Mouse (Mus musculus): ENCODE measurements around the gene Rnf220. TPM values are rescaled to one million over a fixed set of nuclear protein-coding genes. Genes with fewer than 3 reads are reported as not detected.

The Rnf220 gene
- polyA plus RNA-seq, 1 experiment from 2014 or later: 41.5 TPM

- no peak for ATAC-seq (replicated peaks; ENCODE audit: extremely low read depth, insufficient read depth, low FRiP score)
- 74% methylated on average over 1 of the region's 1 CpGs for WGBS
- Histone ChIP-seq H3K9ac (ENCODE audit: low read length) (no peak overlapping the region), H3K4me2 (ENCODE audit: low read depth, low read length) (no peak overlapping the region), H3K27ac (ENCODE audit: low read length) (no peak overlapping the region), H3K27me3 (ENCODE audit: control insufficient read depth, insufficient read depth, low read length) (peaks cover 2% of the 10 kb centered on the region; the same call in 1 of the 2 replicates), H3K4me1 (ENCODE audit: control insufficient read depth, insufficient read depth, low read length) (no peaks in the 10 kb centered on the region), H3K4me3 (ENCODE audit: low read length) (no peak overlapping the region), H3K9me3 (replicated peaks; ENCODE audit: control insufficient read depth, low read length) (no peaks in the 10 kb centered on the region), H3K36me3 (ENCODE audit: control insufficient read depth, insufficient read depth) (no peaks in the 10 kb centered on the region)
Measured at GRCm38 (mm10) chr4:117385247-117385646, 111.6 kb downstream of the Rnf220 start.

DNA sequence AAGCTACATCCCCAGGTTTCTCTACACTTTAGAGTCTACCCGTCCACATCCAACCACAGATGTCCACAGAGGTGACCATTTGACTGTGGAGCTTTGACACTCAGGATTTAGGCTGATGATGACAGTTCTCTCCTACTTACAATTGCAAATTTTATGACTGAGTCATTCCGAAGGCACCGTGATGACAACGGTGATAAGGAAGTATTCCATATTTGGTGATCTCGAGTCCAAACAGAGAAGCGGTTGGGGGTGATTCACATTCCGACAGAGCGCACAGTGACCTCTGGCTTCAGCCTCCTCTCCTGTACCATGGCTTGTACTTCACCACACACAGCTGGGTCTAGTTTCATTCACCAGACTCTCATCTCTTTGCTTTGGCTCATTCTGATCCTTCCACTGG, 115.0 kb downstream of the Rnf220 start:
- Histone ChIP-seq H3K9ac (ENCODE audit: low read length) (no peak overlapping the region), H3K4me2 (ENCODE audit: low read depth, low read length) (no peak overlapping the region), H3K27me3 (ENCODE audit: control insufficient read depth, insufficient read depth, low read length) (peaks cover 2% of the 10 kb centered on the region; the same call in 1 of the 2 replicates), H3K27ac (ENCODE audit: low read length) (no peak overlapping the region), H3K36me3 (ENCODE audit: control insufficient read depth, insufficient read depth) (no peaks in the 10 kb centered on the region), H3K4me3 (ENCODE audit: low read length) (no peak overlapping the region), H3K9me3 (replicated peaks; ENCODE audit: control insufficient read depth, low read length) (no peaks in the 10 kb centered on the region), H3K4me1 (ENCODE audit: control insufficient read depth, insufficient read depth, low read length) (no peaks in the 10 kb centered on the region)
- no peak for ATAC-seq (replicated peaks; ENCODE audit: extremely low read depth, insufficient read depth, low FRiP score)
- WGBS: 70% methylated on average over 8 of the region's 8 CpGs

DNA sequence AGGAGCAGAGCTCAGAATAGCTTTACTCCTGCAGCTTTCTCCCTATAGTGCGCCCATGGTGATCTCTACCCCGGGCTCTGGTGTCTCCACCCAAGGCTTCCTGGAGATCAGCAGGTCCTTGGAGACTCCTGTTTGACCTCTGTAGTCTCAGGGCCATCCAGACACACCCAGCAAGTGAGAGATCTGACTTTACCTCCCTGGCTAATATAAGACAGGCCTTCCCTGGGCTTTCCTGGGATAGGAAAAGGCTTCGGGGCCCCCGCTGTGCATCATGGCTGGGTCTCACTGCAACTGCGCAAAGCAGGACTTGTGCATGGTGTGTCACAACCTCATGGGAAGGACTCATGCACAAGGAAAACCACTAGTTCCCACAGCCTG, 116.3 kb downstream of the Rnf220 start:
- Histone ChIP-seq H3K4me2 (ENCODE audit: low read depth, low read length) (no peak overlapping the region), H3K4me3 (ENCODE audit: low read length) (no peak overlapping the region), H3K9me3 (replicated peaks; ENCODE audit: control insufficient read depth, low read length) (no peaks in the 10 kb centered on the region), H3K36me3 (ENCODE audit: control insufficient read depth, insufficient read depth) (no peaks in the 10 kb centered on the region), H3K9ac (ENCODE audit: low read length) (no peak overlapping the region), H3K4me1 (ENCODE audit: control insufficient read depth, insufficient read depth, low read length) (no peaks in the 10 kb centered on the region), H3K27me3 (ENCODE audit: control insufficient read depth, insufficient read depth, low read length) (peaks cover 2% of the 10 kb centered on the region; the same call in 1 of the 2 replicates), H3K27ac (ENCODE audit: low read length) (no peak overlapping the region)
- ATAC-seq (replicated peaks; ENCODE audit: extremely low read depth, insufficient read depth, low FRiP score): no peak
- 91% methylated on average over 5 of the region's 5 CpGs for WGBS

GRCm38 (mm10) chr4:117379803-117380557, 116.9 kb downstream of the Rnf220 start:
- H3K27ac ChIP-seq (ENCODE audit: low read length): no peak overlapping the region
- no peak overlapping the region for H3K4me2 ChIP-seq (ENCODE audit: low read depth, low read length)
- no peaks in the 10 kb centered on the region for H3K9me3 ChIP-seq (replicated peaks; ENCODE audit: control insufficient read depth, low read length)
- no peak overlapping the region for H3K4me3 ChIP-seq (ENCODE audit: low read length)
- no peaks in the 10 kb centered on the region for H3K36me3 ChIP-seq (ENCODE audit: control insufficient read depth, insufficient read depth)
- peaks cover 2% of the 10 kb centered on the region; the same call in 1 of the 2 replicates for H3K27me3 ChIP-seq (ENCODE audit: control insufficient read depth, insufficient read depth, low read length)
- 57% methylated on average over 14 of the region's 14 CpGs for WGBS
- H3K9ac ChIP-seq (ENCODE audit: low read length): no peak overlapping the region
- ATAC-seq (replicated peaks; ENCODE audit: extremely low read depth, insufficient read depth, low FRiP score): no peak
- no peaks in the 10 kb centered on the region for H3K4me1 ChIP-seq (ENCODE audit: control insufficient read depth, insufficient read depth, low read length)

- no peaks in the 10 kb centered on the region for H3K27me3 ChIP-seq (ENCODE audit: control insufficient read depth, insufficient read depth, low read length)
- no peak overlapping the region; the same call in 1 of the 2 replicates for H3K4me2 ChIP-seq (ENCODE audit: low read depth, low read length)
- 22% methylated on average over 10 of the region's 10 CpGs for WGBS
- no peaks in the 10 kb centered on the region; the same call in none of the 2 replicates for H3K4me1 ChIP-seq (ENCODE audit: control insufficient read depth, insufficient read depth, low read length)
- no peak for ATAC-seq (replicated peaks; ENCODE audit: extremely low read depth, insufficient read depth, low FRiP score)
- no peak overlapping the region for H3K9ac ChIP-seq (ENCODE audit: low read length)
- H3K36me3 ChIP-seq (ENCODE audit: control insufficient read depth, insufficient read depth): no peaks in the 10 kb centered on the region
- H3K4me3 ChIP-seq (ENCODE audit: low read length): no peak overlapping the region
- H3K27ac ChIP-seq (ENCODE audit: low read length): no peak overlapping the region
- H3K9me3 ChIP-seq (replicated peaks; ENCODE audit: control insufficient read depth, low read length): no peaks in the 10 kb centered on the region
Measured at GRCm38 (mm10) chr4:117374078-117374540, 122.7 kb downstream of the Rnf220 start.

GRCm38 (mm10) chr4:117373324-117374077, 123.4 kb downstream of the Rnf220 start:
- no peaks in the 10 kb centered on the region for H3K27me3 ChIP-seq (ENCODE audit: control insufficient read depth, insufficient read depth, low read length)
- WGBS: 20% methylated on average over 15 of the region's 16 CpGs
- no peak overlapping the region; the same call in 1 of the 2 replicates for H3K4me2 ChIP-seq (ENCODE audit: low read depth, low read length)
- H3K9ac ChIP-seq (ENCODE audit: low read length): no peak overlapping the region
- no peak for ATAC-seq (replicated peaks; ENCODE audit: extremely low read depth, insufficient read depth, low FRiP score)
- no peaks in the 10 kb centered on the region; the same call in none of the 2 replicates for H3K4me1 ChIP-seq (ENCODE audit: control insufficient read depth, insufficient read depth, low read length)
- H3K27ac ChIP-seq (ENCODE audit: low read length): no peak overlapping the region
- no peaks in the 10 kb centered on the region for H3K36me3 ChIP-seq (ENCODE audit: control insufficient read depth, insufficient read depth)
- no peak overlapping the region for H3K4me3 ChIP-seq (ENCODE audit: low read length)
- no peaks in the 10 kb centered on the region for H3K9me3 ChIP-seq (replicated peaks; ENCODE audit: control insufficient read depth, low read length)

- no peak for ATAC-seq (replicated peaks; ENCODE audit: extremely low read depth, insufficient read depth, low FRiP score)
- no peak overlapping the region for H3K4me2 ChIP-seq (ENCODE audit: low read depth, low read length)
- H3K27me3 ChIP-seq (ENCODE audit: control insufficient read depth, insufficient read depth, low read length): no peaks in the 10 kb centered on the region
- no peaks in the 10 kb centered on the region for H3K9me3 ChIP-seq (replicated peaks; ENCODE audit: control insufficient read depth, low read length)
- no peak overlapping the region for H3K27ac ChIP-seq (ENCODE audit: low read length)
- H3K4me1 ChIP-seq (ENCODE audit: control insufficient read depth, insufficient read depth, low read length): no peaks in the 10 kb centered on the region; the same call in none of the 2 replicates
- 45% methylated on average over 2 of the region's 2 CpGs for WGBS
- no peak overlapping the region for H3K4me3 ChIP-seq (ENCODE audit: low read length)
- no peak overlapping the region for H3K9ac ChIP-seq (ENCODE audit: low read length)
- no peaks in the 10 kb centered on the region for H3K36me3 ChIP-seq (ENCODE audit: control insufficient read depth, insufficient read depth)
Measured at GRCm38 (mm10) chr4:117371896-117372295, 125.0 kb downstream of the Rnf220 start.

GRCm38 (mm10) chr4:117370354-117370753, 126.5 kb downstream of the Rnf220 start:
- Histone ChIP-seq H3K27ac (ENCODE audit: low read length) (no peak overlapping the region), H3K9ac (ENCODE audit: low read length) (no peak overlapping the region), H3K9me3 (replicated peaks; ENCODE audit: control insufficient read depth, low read length) (no peaks in the 10 kb centered on the region), H3K4me1 (ENCODE audit: control insufficient read depth, insufficient read depth, low read length) (no peaks in the 10 kb centered on the region; the same call in none of the 2 replicates), H3K27me3 (ENCODE audit: control insufficient read depth, insufficient read depth, low read length) (no peaks in the 10 kb centered on the region), H3K36me3 (ENCODE audit: control insufficient read depth, insufficient read depth) (no peaks in the 10 kb centered on the region), H3K4me3 (ENCODE audit: low read length) (no peak overlapping the region), H3K4me2 (ENCODE audit: low read depth, low read length) (no peak overlapping the region)
- 61% methylated on average over 5 of the region's 5 CpGs for WGBS
- no peak for ATAC-seq (replicated peaks; ENCODE audit: extremely low read depth, insufficient read depth, low FRiP score)

DNA sequence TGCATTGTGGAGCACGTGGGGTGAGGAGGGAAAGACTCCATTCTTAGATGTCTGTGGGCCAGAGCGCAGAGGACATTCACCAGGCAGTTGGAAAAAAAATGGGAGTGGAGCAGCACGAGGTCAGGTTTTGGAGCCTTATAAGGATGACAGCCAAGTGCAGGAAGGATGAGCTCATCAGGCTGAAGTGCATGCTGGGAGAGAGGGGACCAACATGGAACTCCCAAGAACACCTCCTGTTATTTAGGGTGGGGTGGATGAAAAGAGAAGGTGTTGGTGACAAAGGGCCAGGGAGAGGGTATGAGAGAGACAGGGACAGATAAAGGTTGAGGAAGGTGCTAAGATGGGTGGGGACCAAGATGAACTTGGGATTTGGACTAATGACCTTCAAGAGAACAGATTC, 127.3 kb downstream of the Rnf220 start:
- H3K36me3 ChIP-seq (ENCODE audit: control insufficient read depth, insufficient read depth): no peaks in the 10 kb centered on the region
- no peak overlapping the region for H3K9ac ChIP-seq (ENCODE audit: low read length)
- no peak overlapping the region for H3K27ac ChIP-seq (ENCODE audit: low read length)
- no peaks in the 10 kb centered on the region for H3K27me3 ChIP-seq (ENCODE audit: control insufficient read depth, insufficient read depth, low read length)
- H3K9me3 ChIP-seq (replicated peaks; ENCODE audit: control insufficient read depth, low read length): no peaks in the 10 kb centered on the region
- H3K4me1 ChIP-seq (ENCODE audit: control insufficient read depth, insufficient read depth, low read length): no peaks in the 10 kb centered on the region; the same call in none of the 2 replicates
- H3K4me2 ChIP-seq (ENCODE audit: low read depth, low read length): no peak overlapping the region
- no peak overlapping the region for H3K4me3 ChIP-seq (ENCODE audit: low read length)
- no peak for ATAC-seq (replicated peaks; ENCODE audit: extremely low read depth, insufficient read depth, low FRiP score)
- WGBS: 27% methylated on average over 3 of the region's 3 CpGs

Data from heart, embryonic 16.5 days (tissue).